Mouse (Mus musculus) limb, embryonic 12.5 days (tissue): ENCODE measurements around the gene Ap2a2. TPM values are rescaled to one million over a fixed set of nuclear protein-coding genes. Genes with fewer than 3 reads are reported as not detected.
"Not testable (repeated sequence)": the region's sequence is repeated elsewhere in the genome, so short reads cannot be mapped to it uniquely, and the experiment has no call there.

Experiments used
- ATAC-seq: fragments of 200-750 bp; cut with Nextera tagmentation; 2 replicates; pipeline ENCODE4 v1.8.0; 2017; ENCODE audit warnings: low read depth, moderate TSS enrichment; ENCODE audit not compliant: insufficient number of reproducible peaks, insufficient read depth, low FRiP score, low TSS enrichment
- H3K27ac ChIP-seq: fragments of 300-500 bp; sonication (generic); 2 replicates; pipeline ENCODE4 v1.5.1; 2016; ENCODE audit warnings: mild to moderate bottlenecking, moderate library complexity
- H3K27me3 ChIP-seq: fragments of 300-500 bp; sonication (generic); 2 replicates; pipeline ENCODE4 v1.6.1; 2016; ENCODE audit warnings: mild to moderate bottlenecking, moderate library complexity
- H3K36me3 ChIP-seq: fragments of 300-500 bp; sonication (generic); 2 replicates; pipeline ENCODE4 v1.6.1; 2016; ENCODE audit warnings: mild to moderate bottlenecking, moderate library complexity
- H3K4me1 ChIP-seq: fragments of 300-500 bp; sonication (generic); replicated peaks from 2 replicates; pipeline ENCODE4 v1.6.1; 2016
- H3K4me2 ChIP-seq: fragments of 300-500 bp; sonication (generic); 2 replicates; pipeline ENCODE4 v1.6.1; 2016; ENCODE audit warnings: mild to moderate bottlenecking, moderate library complexity
- H3K4me3 ChIP-seq: fragments of 300-500 bp; sonication (generic); replicated peaks from 2 replicates; pipeline ENCODE4 v1.5.1; 2016; ENCODE audit warnings: mild to moderate bottlenecking
- H3K9ac ChIP-seq: fragments of 300-500 bp; sonication (generic); replicated peaks from 2 replicates; pipeline ENCODE4 v1.6.1; 2016; ENCODE audit warnings: mild to moderate bottlenecking, moderate library complexity
- H3K9me3 ChIP-seq: fragments of 300-500 bp; sonication (generic); 2 replicates; pipeline ENCODE4 v1.6.1; 2016; ENCODE audit warnings: mild to moderate bottlenecking, moderate library complexity
- WGBS: fragments of 180-500 bp; shearing (Covaris S2); methylation state at CpG from one replicate; pipeline ENCODE4 v1.1.7; 2016; 5-methylcytosine and 5-hydroxymethylcytosine counted together
- polyA plus RNA-seq: library from polyadenylated mRNA; unstranded; fragments of >200 nt; fragmentation: Nextera tagmentation; extraction: Ambion mirVana; gene quantifications from 2 replicates; pipeline ENCODE4 v1.2.1, GENCODE M21; 2016

Gene Ap2a2
- polyA plus RNA-seq, 1 experiment from 2014 or later, result 93.3 TPM

DNA sequence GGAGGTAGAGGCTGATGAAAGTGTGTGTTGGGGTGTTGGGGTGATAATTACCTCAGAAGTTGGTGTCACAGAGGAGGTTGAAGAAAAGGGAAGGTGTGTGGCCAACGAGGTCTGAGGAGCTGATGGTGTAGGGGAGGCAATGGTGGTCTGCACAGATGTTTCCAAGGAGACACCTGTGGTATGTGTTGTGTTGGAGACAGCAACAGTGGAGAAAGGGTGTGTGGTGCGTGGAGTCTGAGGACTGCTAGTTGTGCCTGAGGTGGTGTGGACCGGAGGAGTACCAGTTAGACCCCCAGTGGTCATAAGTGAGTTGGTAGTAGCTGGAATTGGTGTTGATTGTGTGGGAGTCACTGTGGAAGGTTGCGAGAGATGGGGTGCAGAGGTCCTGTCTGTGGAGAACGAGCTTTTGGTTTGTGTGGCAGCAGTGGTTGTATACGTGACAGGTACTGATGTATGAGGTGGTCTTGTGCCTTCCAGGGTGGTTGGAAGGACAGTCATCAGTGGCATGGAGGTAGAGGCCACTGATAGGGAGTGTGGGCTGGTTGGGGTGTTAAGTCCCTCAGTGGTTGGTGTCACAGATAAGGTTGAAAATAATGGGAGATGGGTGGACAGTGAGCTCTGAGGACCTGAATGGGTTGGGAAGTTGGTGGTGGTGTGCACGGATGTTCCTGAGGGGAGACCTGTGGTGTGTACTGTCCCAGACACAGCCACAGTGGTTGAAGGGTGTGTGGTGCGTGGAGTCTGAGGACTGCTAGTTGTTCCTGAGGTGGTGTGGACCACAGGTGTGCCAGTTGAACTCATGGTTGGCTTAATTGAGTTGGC is 76.8 kb downstream of the Ap2a2 start:
- 93% methylated on average over 6 of the region's 8 CpGs for WGBS
- not testable (repeated sequence) for H3K9me3 ChIP-seq, H3K9ac ChIP-seq, H3K27ac ChIP-seq, H3K4me1 ChIP-seq, H3K4me2 ChIP-seq, H3K4me3 ChIP-seq, H3K27me3 ChIP-seq
- peak; percentile 73 for ATAC-seq
- H3K36me3 ChIP-seq, result peaks cover 12% of the 10 kb centered on the region

DNA sequence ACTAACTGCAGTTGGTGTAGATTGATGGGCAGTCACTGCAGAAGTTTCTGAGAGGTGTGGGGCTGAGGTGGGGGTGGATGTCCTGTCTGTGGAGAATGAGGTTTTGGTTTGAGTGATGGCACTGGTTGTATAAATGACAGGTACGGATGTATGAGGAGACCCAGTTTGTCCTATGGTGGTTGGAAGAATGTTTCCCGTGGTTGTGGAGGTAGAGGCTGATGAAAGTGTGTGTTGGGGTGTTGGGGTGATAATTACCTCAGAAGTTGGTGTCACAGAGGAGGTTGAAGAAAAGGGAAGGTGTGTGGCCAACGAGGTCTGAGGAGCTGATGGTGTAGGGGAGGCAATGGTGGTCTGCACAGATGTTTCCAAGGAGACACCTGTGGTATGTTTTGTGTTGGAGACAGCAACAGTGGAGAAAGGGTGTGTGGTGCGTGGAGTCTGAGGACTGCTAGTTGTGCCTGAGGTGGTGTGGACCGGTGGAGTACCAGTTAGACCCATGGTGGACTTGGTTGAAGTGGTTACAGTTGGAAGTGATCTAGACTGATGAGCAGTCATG is 77.4 kb downstream of the Ap2a2 start:
- H3K4me1 ChIP-seq, H3K9me3 ChIP-seq, H3K4me2 ChIP-seq, H3K27ac ChIP-seq, H3K27me3 ChIP-seq, H3K4me3 ChIP-seq, H3K36me3 ChIP-seq, H3K9ac ChIP-seq: not testable (repeated sequence)
- peak; percentile 33; the same call in 1 of the 2 replicates for ATAC-seq
- WGBS, result 86% methylated on average over 5 of the region's 5 CpGs

GRCm38 (mm10) chr7:141642375-141642774 is 80.4 kb downstream of the Ap2a2 start:
- Histone ChIP-seq H3K36me3 (no peaks in the 10 kb centered on the region), H3K4me1 (no peaks in the 10 kb centered on the region), H3K4me2 (no peak overlapping the region), H3K4me3 (no peak overlapping the region), H3K9me3 (no peaks in the 10 kb centered on the region), H3K27ac (no peak overlapping the region), H3K27me3 (no peaks in the 10 kb centered on the region), H3K9ac (no peak overlapping the region)
- no peak for ATAC-seq
- 77% methylated on average over 1 of the region's 1 CpGs for WGBS

- Histone ChIP-seq H3K27me3 (no peaks in the 10 kb centered on the region), H3K36me3 (no peaks in the 10 kb centered on the region), H3K27ac (no peak overlapping the region), H3K9ac (no peak overlapping the region), H3K4me2 (no peak overlapping the region), H3K9me3 (no peaks in the 10 kb centered on the region), H3K4me3 (no peak overlapping the region), H3K4me1 (no peaks in the 10 kb centered on the region)
- WGBS, result 53% methylated on average over 3 of the region's 3 CpGs
- no peak for ATAC-seq
Observed at GRCm38 (mm10) chr7:141643160-141643559, 81.2 kb downstream of the Ap2a2 start.

DNA sequence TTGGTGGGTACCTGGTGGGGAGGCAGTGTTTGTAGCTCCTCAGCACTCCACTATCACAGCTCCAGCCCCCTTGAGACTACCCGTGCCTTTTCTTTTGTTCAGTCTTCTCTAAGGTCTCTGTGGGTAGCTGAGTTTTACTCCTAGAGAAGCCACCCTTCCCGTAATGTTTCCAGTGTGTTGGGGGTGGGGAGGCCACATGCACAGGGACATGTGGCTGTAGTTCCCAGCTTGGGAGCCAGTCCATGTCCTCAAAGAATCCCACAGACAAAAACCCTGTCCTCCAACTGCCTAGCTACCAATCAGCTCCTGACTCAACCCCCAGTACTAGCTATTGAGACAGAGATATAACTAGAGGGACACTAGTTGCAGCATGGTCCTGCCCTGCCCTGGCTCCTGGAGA is 85.1 kb downstream of the Ap2a2 start:
- H3K9ac ChIP-seq, result no peak overlapping the region
- H3K36me3 ChIP-seq, result no peaks in the 10 kb centered on the region
- no peaks in the 10 kb centered on the region for H3K9me3 ChIP-seq
- H3K4me3 ChIP-seq, result no peak overlapping the region
- no peaks in the 10 kb centered on the region for H3K27me3 ChIP-seq
- no peak for ATAC-seq
- H3K4me2 ChIP-seq, result no peak overlapping the region
- WGBS, result 71% methylated on average over 2 of the region's 2 CpGs
- H3K27ac ChIP-seq, result no peak overlapping the region
- H3K4me1 ChIP-seq, result no peaks in the 10 kb centered on the region

GRCm38 (mm10) chr7:141647815-141648214 is 85.8 kb downstream of the Ap2a2 start:
- 73% methylated on average over 11 of the region's 11 CpGs for WGBS
- Histone ChIP-seq H3K4me1 (no peaks in the 10 kb centered on the region), H3K4me3 (no peak overlapping the region), H3K27ac (no peak overlapping the region), H3K9me3 (no peaks in the 10 kb centered on the region), H3K36me3 (no peaks in the 10 kb centered on the region), H3K9ac (no peak overlapping the region), H3K4me2 (no peak overlapping the region), H3K27me3 (no peaks in the 10 kb centered on the region)
- no peak for ATAC-seq

- Histone ChIP-seq H3K27ac (no peak overlapping the region), H3K9ac (no peak overlapping the region), H3K4me2 (no peak overlapping the region), H3K36me3 (no peaks in the 10 kb centered on the region), H3K4me3 (no peak overlapping the region), H3K4me1 (0 out of 2 replicates have a peak, but pooled peaks cover 5% of the 10 kb centered on the region), H3K9me3 (no peaks in the 10 kb centered on the region), H3K27me3 (no peaks in the 10 kb centered on the region)
- WGBS, result 42% methylated on average over 7 of the region's 7 CpGs
- no peak for ATAC-seq
Observed at GRCm38 (mm10) chr7:141652191-141652590, 90.2 kb downstream of the Ap2a2 start.

GRCm38 (mm10) chr7:141660346-141660745 is 98.4 kb downstream of the Ap2a2 start:
- H3K27ac ChIP-seq, result no peak overlapping the region
- no peaks in the 10 kb centered on the region for H3K27me3 ChIP-seq
- H3K4me2 ChIP-seq, result no peak overlapping the region
- 82% methylated on average over 1 of the region's 1 CpGs for WGBS
- no peak for ATAC-seq
- no peak overlapping the region for H3K9ac ChIP-seq
- no peaks in the 10 kb centered on the region for H3K4me1 ChIP-seq
- no peak overlapping the region for H3K4me3 ChIP-seq
- H3K9me3 ChIP-seq, result no peaks in the 10 kb centered on the region
- H3K36me3 ChIP-seq, result no peaks in the 10 kb centered on the region

- H3K9ac ChIP-seq, result no peak overlapping the region
- no peaks in the 10 kb centered on the region for H3K27me3 ChIP-seq
- H3K9me3 ChIP-seq, result no peaks in the 10 kb centered on the region
- H3K4me2 ChIP-seq, result no peak overlapping the region
- WGBS, result 74% methylated on average over 3 of the region's 3 CpGs
- H3K4me3 ChIP-seq, result no peak overlapping the region
- H3K27ac ChIP-seq, result no peak overlapping the region
- no peaks in the 10 kb centered on the region for H3K36me3 ChIP-seq
- no peaks in the 10 kb centered on the region for H3K4me1 ChIP-seq
- ATAC-seq, result no peak
Observed at GRCm38 (mm10) chr7:141661481-141661880, 99.5 kb downstream of the Ap2a2 start.

GRCm38 (mm10) chr7:141662223-141662622 is 100.2 kb downstream of the Ap2a2 start:
- ATAC-seq, result no peak
- Histone ChIP-seq H3K4me1 (no peaks in the 10 kb centered on the region), H3K9me3 (no peaks in the 10 kb centered on the region), H3K4me2 (no peak overlapping the region), H3K27ac (no peak overlapping the region), H3K9ac (no peak overlapping the region), H3K4me3 (no peak overlapping the region), H3K36me3 (no peaks in the 10 kb centered on the region), H3K27me3 (no peaks in the 10 kb centered on the region)
- 52% methylated on average over 5 of the region's 5 CpGs for WGBS

DNA sequence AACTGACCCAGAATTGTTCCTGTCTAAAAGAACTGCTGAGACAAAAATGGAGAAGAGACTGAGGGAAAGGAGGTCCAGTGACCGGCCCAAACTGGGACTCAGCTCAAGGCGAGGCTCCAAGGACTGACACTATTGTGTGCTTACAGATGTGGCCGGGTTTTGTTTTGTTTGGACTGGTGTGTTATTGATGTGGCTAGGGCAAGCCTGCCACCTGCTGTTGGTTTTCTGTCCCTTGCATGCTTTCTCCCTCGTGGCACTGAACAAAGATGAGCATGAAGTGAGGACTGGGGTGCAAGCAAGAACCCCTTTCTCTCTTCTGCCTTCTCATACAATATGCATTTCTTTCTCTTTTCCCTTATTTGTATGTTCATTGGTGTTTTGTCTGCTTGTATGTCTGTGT is 104.2 kb downstream of the Ap2a2 start:
- WGBS, result 28% methylated on average over 4 of the region's 4 CpGs
- ATAC-seq, result no peak
- no peak overlapping the region for H3K4me3 ChIP-seq

DNA sequence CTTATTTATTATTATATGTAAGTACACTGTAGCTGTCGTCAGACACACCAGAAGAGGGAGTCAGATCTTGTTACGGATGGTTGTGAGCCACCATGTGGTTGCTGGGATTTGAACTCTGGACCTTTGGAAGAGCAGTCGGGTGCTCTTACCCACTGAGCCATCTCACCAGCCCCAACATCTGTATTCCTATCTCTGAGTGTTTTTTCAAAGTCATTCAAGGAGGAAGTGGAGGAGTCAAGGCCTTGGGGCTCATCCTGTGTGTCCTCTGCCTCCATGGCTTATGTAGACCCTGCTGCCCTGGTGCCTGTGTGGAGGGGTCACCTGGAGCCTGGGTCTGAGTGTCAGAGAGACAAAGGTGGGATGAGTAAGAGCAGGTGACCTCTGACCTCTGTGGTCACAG is 107.1 kb downstream of the Ap2a2 start:
- not testable (repeated sequence) for H3K9ac ChIP-seq, H3K4me3 ChIP-seq, H3K27me3 ChIP-seq, H3K27ac ChIP-seq, H3K9me3 ChIP-seq, H3K4me1 ChIP-seq, ATAC-seq, H3K4me2 ChIP-seq, H3K36me3 ChIP-seq
- WGBS, result 85% methylated on average over 3 of the region's 3 CpGs

More for the DNA sequence above, 104.2 kb downstream of the Ap2a2 start:
- Histone ChIP-seq H3K9me3 (no peaks in the 10 kb centered on the region), H3K27me3 (no peaks in the 10 kb centered on the region), H3K9ac (no peak overlapping the region), H3K4me2 (no peak overlapping the region), H3K4me1 (no peaks in the 10 kb centered on the region), H3K36me3 (no peaks in the 10 kb centered on the region), H3K27ac (no peak overlapping the region)
